Mouse (Mus musculus): Measurements from ENCODE around the gene Robo2. TPM values are rescaled to one million over a fixed set of nuclear protein-coding genes. Genes with fewer than 3 reads are reported as not detected.

The Robo2 gene
- polyA plus RNA-seq, 2 experiments = 2.5 to 3.4 TPM

DNA sequence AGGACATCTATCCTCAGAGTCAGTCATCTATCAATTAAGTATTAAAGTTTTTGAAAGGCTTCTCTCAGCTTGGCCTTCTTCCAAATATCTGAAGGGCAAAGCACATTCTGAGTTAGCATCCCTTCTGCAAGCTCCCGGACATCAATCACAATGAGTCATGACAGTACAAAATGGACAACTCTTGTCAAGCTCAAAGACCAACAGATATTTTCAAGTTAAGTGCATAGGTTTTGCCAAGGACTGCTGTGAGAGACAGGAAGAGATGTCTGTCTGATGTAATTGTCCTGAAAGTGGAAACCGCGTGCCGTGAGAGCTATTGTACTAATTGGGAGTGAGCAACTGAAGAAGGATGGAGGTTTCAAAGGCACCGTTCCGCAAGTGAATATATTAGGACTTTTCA is 465.5 kb downstream of the Robo2 start:
- WGBS (ENCODE audit: insufficient replicate concordance) = 77% methylated on average over 6 of the region's 6 CpGs
- H3K36me3 ChIP-seq (replicated peaks; ENCODE audit: control insufficient read depth, insufficient read depth, low read depth) = no peaks in the 10 kb centered on the region
- H3K4me1 ChIP-seq (replicated peaks; ENCODE audit: control insufficient read depth in 2 of 2, insufficient read depth in 2 of 2, low read length in 1 of 2) = no peaks in the 10 kb centered on the region
- ATAC-seq (ENCODE audit: insufficient read depth) = no peak
- H3K27ac ChIP-seq = no peak overlapping the region
- no peaks in the 10 kb centered on the region for H3K27me3 ChIP-seq (ENCODE audit: control insufficient read depth, insufficient read depth, low read length)
- no peaks in the 10 kb centered on the region for H3K9me3 ChIP-seq (ENCODE audit: control insufficient read depth, low read length)
- H3K4me2 ChIP-seq (ENCODE audit: low read depth) = no peak overlapping the region
- H3K9ac ChIP-seq (replicated peaks) = no peak overlapping the region
- TF ChIP-seq CTCF (IDR thresholded peaks at IDR 0.05; ENCODE audit: low read depth) = no peak
- TF ChIP-seq EP300 (IDR thresholded peaks at IDR 0.05; ENCODE audit: low read depth) = no peak
- H3K4me3 ChIP-seq (ENCODE audit: insufficient read depth in 1 of 2, low read depth in 2 of 2, low read length in 2 of 2) = no peak overlapping the region
- no peak for DNase-seq (ENCODE audit: low read depth in 3 of 3, low spot score in 3 of 3)

DNA sequence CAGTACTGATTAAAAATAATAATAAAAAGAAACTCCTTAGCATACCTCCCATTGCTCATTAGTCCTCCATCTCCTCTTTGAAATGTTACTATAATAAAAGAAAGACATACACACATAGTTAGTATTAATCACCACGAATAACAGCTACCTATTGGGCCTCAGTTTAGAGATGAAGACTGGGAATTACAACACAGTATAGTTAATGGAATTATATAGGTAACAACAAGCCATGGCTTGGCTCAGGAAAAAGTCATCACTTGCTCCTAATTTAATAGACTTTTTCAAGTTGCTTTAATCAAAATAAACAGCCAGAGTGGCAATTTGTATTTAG is 471.4 kb downstream of the Robo2 start:
- WGBS (ENCODE audit: insufficient replicate concordance) = 28% methylated on average over 1 of the region's 1 CpGs
- H3K9me3 ChIP-seq (ENCODE audit: control insufficient read depth, low read length) = no peaks in the 10 kb centered on the region
- H3K9ac ChIP-seq (replicated peaks) = no peak overlapping the region
- DNase-seq (ENCODE audit: low read depth in 3 of 3, low spot score in 3 of 3) (no peak), ATAC-seq (ENCODE audit: insufficient read depth) (no peak)
- no peaks in the 10 kb centered on the region for H3K27me3 ChIP-seq (ENCODE audit: control insufficient read depth, insufficient read depth, low read length)
- no peak overlapping the region for H3K4me2 ChIP-seq (ENCODE audit: low read depth)
- H3K4me3 ChIP-seq (ENCODE audit: insufficient read depth in 1 of 2, low read depth in 2 of 2, low read length in 2 of 2) = no peak overlapping the region
- H3K4me1 ChIP-seq (replicated peaks; ENCODE audit: control insufficient read depth in 2 of 2, insufficient read depth in 2 of 2, low read length in 1 of 2) = no peaks in the 10 kb centered on the region
- H3K36me3 ChIP-seq (replicated peaks; ENCODE audit: control insufficient read depth, insufficient read depth, low read depth) = no peaks in the 10 kb centered on the region
- H3K27ac ChIP-seq = no peak overlapping the region
- TF ChIP-seq CTCF (IDR thresholded peaks at IDR 0.05; ENCODE audit: low read depth) (no peak), EP300 (IDR thresholded peaks at IDR 0.05; ENCODE audit: low read depth) (no peak)

DNA sequence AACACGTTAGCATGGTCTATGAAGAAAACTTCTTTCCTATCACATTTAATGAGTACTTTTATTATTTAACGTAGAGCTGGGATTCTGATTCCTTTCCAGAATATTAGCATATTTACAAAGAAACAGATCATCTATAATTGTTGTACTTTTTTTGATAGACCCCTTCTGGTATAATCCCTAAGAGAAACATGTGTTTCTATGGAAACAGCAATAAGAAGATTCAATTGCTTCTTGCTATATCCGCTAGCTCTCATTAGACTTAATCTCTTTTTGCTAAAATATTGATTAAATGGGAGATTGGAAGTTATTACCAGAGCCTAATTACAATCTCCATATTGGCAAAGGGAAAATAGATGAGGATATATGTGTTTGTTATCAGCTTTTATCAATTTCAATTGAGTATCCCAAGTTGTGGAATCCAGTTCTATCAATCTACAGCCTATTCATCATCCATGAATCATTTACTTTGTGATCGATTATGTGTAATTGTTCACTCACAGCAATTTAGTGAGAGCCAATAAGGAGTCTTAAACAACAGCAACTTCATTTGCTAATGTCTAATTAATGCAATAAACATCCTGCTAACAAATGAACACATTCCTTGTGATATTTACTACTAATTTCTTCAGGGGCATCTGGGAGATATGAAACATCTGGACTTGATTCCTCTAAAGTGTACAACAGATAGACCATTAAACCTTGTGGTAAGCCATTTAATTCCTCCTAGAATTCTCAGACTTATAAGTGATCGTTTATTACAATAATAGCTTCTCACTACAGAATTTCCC is 472.0 kb downstream of the Robo2 start:
- no peak for DNase-seq (ENCODE audit: low read depth in 3 of 3, low spot score in 3 of 3)
- WGBS (ENCODE audit: insufficient replicate concordance) = 61% methylated on average over 5 of the region's 5 CpGs
- H3K4me3 ChIP-seq (ENCODE audit: insufficient read depth in 1 of 2, low read depth in 2 of 2, low read length in 2 of 2) = no peak overlapping the region
- no peak overlapping the region for H3K9ac ChIP-seq (replicated peaks)
- no peaks in the 10 kb centered on the region for H3K9me3 ChIP-seq (ENCODE audit: control insufficient read depth, low read length)
- H3K27ac ChIP-seq = no peak overlapping the region
- ATAC-seq (ENCODE audit: insufficient read depth) = no peak
- TF ChIP-seq EP300 (IDR thresholded peaks at IDR 0.05; ENCODE audit: low read depth) (no peak), CTCF (IDR thresholded peaks at IDR 0.05; ENCODE audit: low read depth) (no peak)
- H3K36me3 ChIP-seq (replicated peaks; ENCODE audit: control insufficient read depth, insufficient read depth, low read depth) = no peaks in the 10 kb centered on the region
- H3K4me1 ChIP-seq (replicated peaks; ENCODE audit: control insufficient read depth in 2 of 2, insufficient read depth in 2 of 2, low read length in 1 of 2) = no peaks in the 10 kb centered on the region
- H3K27me3 ChIP-seq (ENCODE audit: control insufficient read depth, insufficient read depth, low read length) = no peaks in the 10 kb centered on the region
- no peak overlapping the region for H3K4me2 ChIP-seq (ENCODE audit: low read depth)

DNA sequence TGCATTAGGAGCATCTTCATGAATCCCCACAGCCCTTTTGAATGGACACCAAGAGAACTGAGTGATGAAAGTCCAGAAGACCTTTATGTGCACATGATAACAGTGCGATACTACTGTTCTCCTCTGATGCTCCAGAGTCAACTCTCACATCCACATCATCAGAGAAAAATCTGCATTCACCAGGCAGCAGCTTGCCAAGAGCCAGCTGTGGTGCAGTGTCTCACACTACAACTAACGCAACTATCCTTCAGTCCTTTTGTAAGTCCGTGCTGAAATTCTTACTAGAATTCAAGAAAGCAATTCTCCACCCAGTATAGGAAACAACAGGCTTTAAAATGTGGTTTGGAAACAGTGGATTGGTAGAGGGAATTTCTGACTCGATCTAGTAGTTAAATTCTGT is 481.3 kb downstream of the Robo2 start:
- no peak overlapping the region for H3K4me2 ChIP-seq (ENCODE audit: low read depth)
- H3K27me3 ChIP-seq (ENCODE audit: control insufficient read depth, insufficient read depth, low read length) = no peaks in the 10 kb centered on the region
- H3K36me3 ChIP-seq (replicated peaks; ENCODE audit: control insufficient read depth, insufficient read depth, low read depth) = no peaks in the 10 kb centered on the region
- H3K4me1 ChIP-seq (replicated peaks; ENCODE audit: control insufficient read depth in 2 of 2, insufficient read depth in 2 of 2, low read length in 1 of 2) = no peaks in the 10 kb centered on the region
- WGBS (ENCODE audit: insufficient replicate concordance) = 59% methylated on average over 4 of the region's 4 CpGs
- no peak overlapping the region for H3K9ac ChIP-seq (replicated peaks)
- no peak overlapping the region for H3K27ac ChIP-seq
- no peak for ATAC-seq (ENCODE audit: insufficient read depth)
- H3K4me3 ChIP-seq (ENCODE audit: insufficient read depth in 1 of 2, low read depth in 2 of 2, low read length in 2 of 2) = no peak overlapping the region
- no peak for DNase-seq (ENCODE audit: low read depth in 3 of 3, low spot score in 3 of 3)
- TF ChIP-seq EP300 (IDR thresholded peaks at IDR 0.05; ENCODE audit: low read depth) = no peak
- no peak for TF ChIP-seq CTCF (IDR thresholded peaks at IDR 0.05; ENCODE audit: low read depth)
- no peaks in the 10 kb centered on the region for H3K9me3 ChIP-seq (ENCODE audit: control insufficient read depth, low read length)

GRCm38 (mm10) chr16:73927481-73927880 is 484.1 kb downstream of the Robo2 start:
- DNase-seq (ENCODE audit: low read depth in 3 of 3, low spot score in 3 of 3) (no peak), ATAC-seq (ENCODE audit: insufficient read depth) (no peak)
- Histone ChIP-seq H3K4me2 (ENCODE audit: low read depth) (no peak overlapping the region), H3K9ac (replicated peaks) (no peak overlapping the region), H3K4me1 (replicated peaks; ENCODE audit: control insufficient read depth in 2 of 2, insufficient read depth in 2 of 2, low read length in 1 of 2) (no peaks in the 10 kb centered on the region), H3K27me3 (ENCODE audit: control insufficient read depth, insufficient read depth, low read length) (no peaks in the 10 kb centered on the region), H3K4me3 (ENCODE audit: insufficient read depth in 1 of 2, low read depth in 2 of 2, low read length in 2 of 2) (no peak overlapping the region), H3K9me3 (ENCODE audit: control insufficient read depth, low read length) (no peaks in the 10 kb centered on the region), H3K36me3 (replicated peaks; ENCODE audit: control insufficient read depth, insufficient read depth, low read depth) (no peaks in the 10 kb centered on the region), H3K27ac (no peak overlapping the region)
- no peak for TF ChIP-seq EP300 (IDR thresholded peaks at IDR 0.05; ENCODE audit: low read depth)
- TF ChIP-seq CTCF (IDR thresholded peaks at IDR 0.05; ENCODE audit: low read depth) = no peak
- 72% methylated on average over 3 of the region's 3 CpGs for WGBS (ENCODE audit: insufficient replicate concordance)

Data from liver, embryonic 14.5 days (tissue).